Mouse (Mus musculus) 3134 (cell line): ENCODE measurements around the gene Rnf20.
A peak's percentile ranks its signal among the peaks of the same experiment; 100 is the strongest.

Experiments
- DNase-seq: peaks from one replicate; pipeline ENCODE4 v3.0.0-alpha.2; 2011; ENCODE audit warnings: low spot score; ENCODE audit not compliant: insufficient read length; ENCODE audit errors: extremely low read depth

The Rnf20 gene

GRCm38 (mm10) chr4:49639913-49640312 lies 8.1 kb downstream of the Rnf20 start:
- no peak for DNase-seq

- no peak for DNase-seq
These were observed 27.6 kb downstream of the Rnf20 start for GRCm38 (mm10) chr4:49659421-49659820.

- no peak for DNase-seq
These were observed 29.9 kb downstream of the Rnf20 start for GRCm38 (mm10) chr4:49661664-49662063.

GRCm38 (mm10) chr4:49662231-49662630 lies 30.4 kb downstream of the Rnf20 start:
- no peak for DNase-seq

- no peak for DNase-seq
These were observed 33.0 kb downstream of the Rnf20 start for GRCm38 (mm10) chr4:49664850-49665249.

- no peak for DNase-seq
These were observed 44.3 kb downstream of the Rnf20 start for GRCm38 (mm10) chr4:49676071-49676470.

- DNase-seq: no peak
These were observed 45.0 kb downstream of the Rnf20 start for GRCm38 (mm10) chr4:49676790-49677189.

- no peak for DNase-seq
These were observed 48.5 kb downstream of the Rnf20 start for GRCm38 (mm10) chr4:49680171-49680875.

GRCm38 (mm10) chr4:49681812-49682211 lies 50.0 kb downstream of the Rnf20 start, which contains the start of gene Ppp3r2:
Gene Ppp3r2, minus strand, starts transcription at chr4:49682024.
- DNase-seq: peak; percentile 7

- peak; percentile 22 for DNase-seq
These were observed 56.9 kb downstream of the Rnf20 start for GRCm38 (mm10) chr4:49688594-49689288.

- no peak for DNase-seq
These were observed 59.8 kb downstream of the Rnf20 start for GRCm38 (mm10) chr4:49691405-49692194.
